Mouse (Mus musculus) liver, adult 2 months (tissue): ENCODE results near the gene Gm5089.

Source experiments
- CTCF ChIP-seq: fragments of 200-500 bp; IDR thresholded peaks from 2 replicates; pipeline ENCODE4 v1.5.1; 2011; ENCODE audit warnings: low read depth, low read length, control low read depth
- POLR2A ChIP-seq: fragments of 200-500 bp; IDR thresholded peaks from 2 replicates; pipeline ENCODE4 v1.6.1; 2011; ENCODE audit warnings: low read length, control low read depth; ENCODE audit not compliant: insufficient read depth; ENCODE audit errors: extremely low read depth

DNA sequence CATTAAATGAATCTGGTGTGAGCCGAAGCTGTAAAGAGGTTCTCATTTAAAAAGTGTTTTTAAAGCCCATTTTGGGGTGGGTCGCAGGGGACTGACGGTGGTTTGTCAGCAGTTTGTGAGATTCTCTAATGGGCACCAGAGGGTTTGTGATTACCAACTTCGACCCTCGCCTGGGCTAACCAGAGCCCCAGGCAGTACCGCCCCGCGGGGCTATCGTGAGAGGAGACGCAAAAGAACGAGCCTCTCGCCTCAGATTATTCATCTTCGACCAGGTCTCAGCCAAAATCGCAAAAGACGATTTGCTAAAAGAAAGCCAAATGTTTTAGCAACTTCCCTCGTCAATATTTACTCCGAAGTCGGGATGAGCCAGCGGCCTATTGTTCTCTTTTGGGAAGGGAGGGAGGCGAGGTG is 26.4 kb upstream of the Gm5089 start:
- no peak for TF ChIP-seq POLR2A
- no peak for TF ChIP-seq CTCF
